Mouse (Mus musculus) intestine, embryonic 16.5 days (tissue): ENCODE results near the gene Crtc3. TPM values are rescaled to one million over a fixed set of nuclear protein-coding genes. Genes with fewer than 3 reads are reported as not detected.

Source experiments
- ATAC-seq: fragments of 200-750 bp; cut with Nextera tagmentation; 2 replicates; pipeline ENCODE4 v1.8.0; 2017; ENCODE audit warnings: moderate TSS enrichment, moderate library complexity
- H3K27ac ChIP-seq: fragments of 300-500 bp; sonication (generic); 2 replicates; pipeline ENCODE4 v1.5.1; 2014; ENCODE audit warnings: mild to moderate bottlenecking, low read length
- H3K27me3 ChIP-seq: fragments of 300-500 bp; sonication (generic); replicated peaks from 2 replicates; pipeline ENCODE4 v1.6.1; 2014; ENCODE audit warnings: low read length, control low read depth, mixed read lengths; ENCODE audit not compliant: control insufficient read depth, insufficient read depth
- H3K36me3 ChIP-seq: fragments of 300-500 bp; sonication (generic); 2 replicates; pipeline ENCODE4 v1.6.1; 2014; ENCODE audit warnings: low read length, control low read depth; ENCODE audit not compliant: control insufficient read depth, insufficient read depth
- H3K4me1 ChIP-seq: fragments of 300-500 bp; sonication (generic); 2 replicates; pipeline ENCODE4 v1.6.1; 2014; ENCODE audit warnings: low read length, control low read depth, mixed read lengths; ENCODE audit not compliant: control insufficient read depth, insufficient read depth
- H3K4me2 ChIP-seq: fragments of 300-500 bp; sonication (generic); 2 replicates; pipeline ENCODE4 v1.6.1; 2014; ENCODE audit warnings: low read depth, low read length, control low read depth
- H3K4me3 ChIP-seq: fragments of 300-500 bp; sonication (generic); 2 replicates; pipeline ENCODE4 v1.5.1; 2014; ENCODE audit warnings: mild to moderate bottlenecking, low read length
- H3K9ac ChIP-seq: fragments of 300-500 bp; sonication (generic); 2 replicates; pipeline ENCODE4 v1.6.1; 2014; ENCODE audit warnings: low read depth, low read length
- H3K9me3 ChIP-seq: fragments of 300-500 bp; sonication (generic); 2 replicates; pipeline ENCODE4 v1.6.1; 2016; ENCODE audit warnings: low read length, control low read depth; ENCODE audit not compliant: control insufficient read depth
- WGBS: fragments of 180-500 bp; shearing (Covaris S2); extraction: QIAGEN DNeasy Blood & Tissue Kit; methylation state at CpG from one replicate; pipeline ENCODE4 v1.1.7; 2014; 5-methylcytosine and 5-hydroxymethylcytosine counted together
- polyA plus RNA-seq: library from polyadenylated mRNA; unstranded; fragments of >200 nt; fragmentation: Nextera tagmentation; extraction: Ambion mirVana; gene quantifications from 2 replicates; pipeline ENCODE4 v1.2.1, GENCODE M21; 2015

Gene Crtc3
- polyA plus RNA-seq, 1 experiment from 2014 or later, result 9.6 TPM

DNA sequence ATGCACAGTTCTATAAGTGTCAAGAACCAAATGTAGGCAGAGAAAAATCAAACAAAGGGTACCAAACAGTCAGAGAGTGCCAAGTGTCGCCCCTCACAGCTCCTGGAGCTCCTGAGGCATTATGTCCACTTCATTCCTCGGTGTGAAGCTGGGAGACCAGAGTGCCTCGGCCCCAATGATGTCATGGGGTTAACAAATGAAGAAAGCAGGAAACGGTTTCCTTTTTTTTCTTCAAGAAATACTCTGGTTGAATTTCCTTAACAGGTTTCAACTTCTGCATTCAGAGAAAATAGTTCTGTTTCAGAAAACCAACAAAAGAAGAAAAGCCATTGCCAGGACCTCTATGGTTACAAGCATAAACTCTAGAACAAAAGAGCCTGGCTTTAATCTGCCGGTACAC is 36.4 kb downstream of the Crtc3 start:
- H3K4me3 ChIP-seq, result no peak overlapping the region

DNA sequence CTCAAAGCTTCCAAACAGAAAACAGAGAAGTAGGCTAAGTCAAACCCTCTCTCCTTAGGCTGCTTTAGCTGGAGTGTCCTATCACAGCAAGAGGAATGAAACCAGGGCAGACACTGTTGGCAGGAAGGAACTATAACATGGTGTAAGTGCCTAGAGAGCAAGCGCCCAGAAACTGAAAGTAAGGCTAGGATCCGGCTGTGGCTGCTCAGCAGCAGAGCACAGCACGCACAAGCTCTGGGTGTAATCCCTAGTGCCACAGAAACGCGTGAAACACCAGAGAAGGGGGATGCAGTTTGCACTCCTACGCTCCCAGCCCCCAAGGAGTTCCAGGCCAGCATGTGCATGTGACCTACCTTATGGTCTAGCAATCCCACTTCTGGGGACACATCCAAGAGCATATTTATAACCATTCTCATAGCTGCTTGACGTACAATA is 41.2 kb downstream of the Crtc3 start:
- ATAC-seq, result peak; percentile 53; the same call in 1 of the 2 replicates
- H3K27ac ChIP-seq, result peak overlapping the region; percentile 25; the same call in 1 of the 2 replicates

More for the DNA sequence above, 36.4 kb downstream of the Crtc3 start:
- Histone ChIP-seq H3K27ac (peak overlapping the region; percentile 25; the same call in 1 of the 2 replicates), H3K27me3 (no peaks in the 10 kb centered on the region), H3K4me2 (no peak overlapping the region), H3K9me3 (no peaks in the 10 kb centered on the region), H3K9ac (no peak overlapping the region), H3K36me3 (no peaks in the 10 kb centered on the region), H3K4me1 (peaks cover 13% of the 10 kb centered on the region)
- ATAC-seq, result no peak
- WGBS, result 53% methylated on average over 5 of the region's 5 CpGs

DNA sequence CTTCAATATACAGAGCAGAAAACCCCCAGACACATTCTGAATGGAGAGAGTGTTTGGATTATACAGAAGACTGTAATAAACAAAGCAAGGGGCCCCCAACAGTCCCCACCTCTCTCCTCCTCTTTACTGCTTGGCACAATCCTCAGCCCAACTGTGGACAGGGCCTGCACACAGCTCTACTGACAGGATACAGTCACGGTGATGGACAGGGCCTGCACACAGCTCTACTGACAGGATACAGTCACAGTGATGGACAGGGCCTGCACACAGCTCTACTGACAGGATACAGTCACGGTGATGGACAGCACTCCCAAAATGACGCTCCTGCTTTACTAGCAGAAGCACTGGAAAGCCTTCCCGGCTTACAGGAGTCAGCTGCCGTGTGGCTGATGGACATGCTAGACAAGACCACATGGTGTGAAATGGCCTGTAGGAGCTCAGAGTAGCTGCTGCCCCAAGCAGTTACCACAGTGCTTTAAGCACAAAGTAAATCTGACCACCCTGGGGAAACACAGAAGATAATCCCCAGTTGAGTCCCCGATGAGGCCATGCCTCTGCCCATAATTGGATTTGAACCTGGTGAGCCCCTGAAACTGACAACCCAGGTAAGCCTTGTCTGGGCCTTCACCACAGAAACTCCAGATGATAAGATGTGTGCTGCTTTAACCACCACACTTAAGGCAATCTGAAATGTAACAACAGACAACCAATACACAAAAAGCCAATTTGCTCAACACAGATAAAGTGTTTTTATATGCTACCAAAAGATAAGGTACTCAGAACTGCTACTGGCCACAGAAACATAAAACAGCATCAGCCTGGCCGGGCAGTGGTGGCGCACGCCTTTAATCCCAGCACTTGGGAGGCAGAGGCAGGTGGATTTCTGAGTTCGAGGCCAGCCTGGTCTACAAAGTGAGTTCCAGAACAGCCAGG is 42.3 kb downstream of the Crtc3 start:
- Histone ChIP-seq H3K9ac (no peak overlapping the region), H3K27ac (peak overlapping the region; percentile 18; the same call in 1 of the 2 replicates), H3K27me3 (no peaks in the 10 kb centered on the region), H3K36me3 (no peaks in the 10 kb centered on the region), H3K9me3 (no peaks in the 10 kb centered on the region), H3K4me3 (no peak overlapping the region), H3K4me2 (no peak overlapping the region), H3K4me1 (peaks cover 26% of the 10 kb centered on the region)
- peak; percentile 21; the same call in 1 of the 2 replicates for ATAC-seq
- WGBS, result 66% methylated on average over 10 of the region's 10 CpGs

More for the DNA sequence above, 41.2 kb downstream of the Crtc3 start:
- no peaks in the 10 kb centered on the region for H3K27me3 ChIP-seq
- H3K36me3 ChIP-seq, result no peaks in the 10 kb centered on the region
- 59% methylated on average over 7 of the region's 7 CpGs for WGBS
- H3K9ac ChIP-seq, result peak overlapping the region; percentile 22; the same call in 1 of the 2 replicates
- H3K4me1 ChIP-seq, result peaks cover 15% of the 10 kb centered on the region
- H3K4me3 ChIP-seq, result no peak overlapping the region
- H3K4me2 ChIP-seq, result no peak overlapping the region
- H3K9me3 ChIP-seq, result no peaks in the 10 kb centered on the region

DNA sequence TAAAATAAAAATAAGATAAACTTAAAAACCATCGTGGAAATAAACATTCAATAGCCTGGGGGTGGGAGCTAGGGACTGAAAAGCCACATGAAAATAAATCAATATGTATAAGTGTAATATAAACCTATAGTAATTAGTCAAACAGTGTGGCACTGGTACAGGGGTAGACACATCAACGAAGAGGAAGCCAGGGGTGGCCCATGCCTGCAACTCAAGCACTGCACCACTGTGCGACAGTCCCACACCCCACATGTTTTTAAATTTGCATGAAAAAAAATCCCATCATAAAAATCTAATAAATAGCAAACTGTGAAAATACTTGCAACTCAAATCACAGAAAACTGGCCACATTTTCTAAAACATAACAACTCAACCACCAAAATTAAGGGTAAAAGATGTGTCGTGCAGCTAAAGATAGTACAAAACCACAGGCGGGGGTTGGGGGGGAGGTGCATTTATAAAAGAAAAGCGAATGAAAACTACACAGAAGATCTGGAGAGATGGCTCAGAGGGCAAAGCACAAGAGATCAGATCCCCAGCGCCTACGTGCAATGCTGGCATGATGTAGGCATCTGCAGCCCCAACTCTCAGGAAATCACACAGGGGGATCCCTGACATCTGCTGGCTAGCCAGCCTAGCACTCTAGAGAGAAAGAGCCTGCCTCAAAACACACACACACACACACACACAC is 45.6 kb downstream of the Crtc3 start:
- H3K27me3 ChIP-seq, result no peaks in the 10 kb centered on the region
- no peaks in the 10 kb centered on the region for H3K36me3 ChIP-seq
- no peak overlapping the region for H3K9ac ChIP-seq
- no peak overlapping the region for H3K27ac ChIP-seq
- no peak overlapping the region for H3K4me2 ChIP-seq
- H3K4me3 ChIP-seq, result no peak overlapping the region
- H3K4me1 ChIP-seq, result peaks cover 35% of the 10 kb centered on the region
- WGBS, result 75% methylated on average over 8 of the region's 8 CpGs
- no peaks in the 10 kb centered on the region for H3K9me3 ChIP-seq
- ATAC-seq, result no peak

DNA sequence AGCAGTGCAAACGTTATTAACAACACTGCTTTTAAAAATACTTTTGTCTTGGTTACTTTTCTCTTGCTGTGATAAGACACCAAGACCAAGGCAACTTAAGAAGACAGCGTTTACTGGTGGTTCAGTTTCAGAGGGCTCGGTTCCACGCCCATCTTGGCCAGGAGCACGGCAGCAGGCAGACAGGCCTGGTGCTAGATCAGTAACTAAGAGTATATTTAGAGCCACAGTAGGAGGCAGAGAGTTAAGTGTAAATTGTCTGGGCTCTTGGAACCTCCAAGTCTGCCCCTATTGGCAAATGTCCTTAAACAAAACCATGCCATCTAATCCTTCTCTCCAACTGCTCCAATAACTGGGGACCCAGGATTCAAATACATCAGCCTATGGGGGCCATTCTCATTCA is 46.1 kb downstream of the Crtc3 start:
- Histone ChIP-seq H3K27me3 (no peaks in the 10 kb centered on the region), H3K9ac (no peak overlapping the region), H3K27ac (no peak overlapping the region), H3K4me2 (no peak overlapping the region), H3K4me1 (peaks cover 37% of the 10 kb centered on the region), H3K36me3 (no peaks in the 10 kb centered on the region), H3K9me3 (no peaks in the 10 kb centered on the region), H3K4me3 (no peak overlapping the region)
- no peak for ATAC-seq
- 58% methylated on average over 5 of the region's 5 CpGs for WGBS

DNA sequence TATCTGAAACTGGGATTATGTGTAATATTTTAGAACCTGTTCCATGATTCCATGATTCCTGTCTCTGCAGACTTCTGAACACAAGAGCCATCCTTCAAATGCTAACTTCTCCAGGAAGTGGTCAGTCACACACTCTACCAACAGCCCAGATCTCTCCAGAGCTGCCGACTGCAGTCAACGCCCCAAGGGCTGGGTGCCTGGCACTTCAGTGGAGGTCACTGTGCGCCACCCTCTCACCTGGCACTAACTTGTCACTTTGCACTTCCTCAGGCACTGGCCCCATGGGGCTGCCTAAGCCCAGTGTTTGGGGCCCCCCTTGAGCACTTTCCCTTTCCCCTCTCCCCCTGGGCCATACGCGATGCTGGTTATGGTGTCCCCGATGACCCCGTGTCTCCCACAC is 46.8 kb downstream of the Crtc3 start:
- no peaks in the 10 kb centered on the region for H3K27me3 ChIP-seq
- H3K27ac ChIP-seq, result peak overlapping the region; percentile 18; the same call in 1 of the 2 replicates
- H3K4me3 ChIP-seq, result no peak overlapping the region
- H3K9ac ChIP-seq, result no peak overlapping the region
- 75% methylated on average over 7 of the region's 7 CpGs for WGBS
- H3K9me3 ChIP-seq, result no peaks in the 10 kb centered on the region
- no peak for ATAC-seq
- H3K4me2 ChIP-seq, result no peak overlapping the region
- H3K36me3 ChIP-seq, result no peaks in the 10 kb centered on the region
- peaks cover 40% of the 10 kb centered on the region for H3K4me1 ChIP-seq

DNA sequence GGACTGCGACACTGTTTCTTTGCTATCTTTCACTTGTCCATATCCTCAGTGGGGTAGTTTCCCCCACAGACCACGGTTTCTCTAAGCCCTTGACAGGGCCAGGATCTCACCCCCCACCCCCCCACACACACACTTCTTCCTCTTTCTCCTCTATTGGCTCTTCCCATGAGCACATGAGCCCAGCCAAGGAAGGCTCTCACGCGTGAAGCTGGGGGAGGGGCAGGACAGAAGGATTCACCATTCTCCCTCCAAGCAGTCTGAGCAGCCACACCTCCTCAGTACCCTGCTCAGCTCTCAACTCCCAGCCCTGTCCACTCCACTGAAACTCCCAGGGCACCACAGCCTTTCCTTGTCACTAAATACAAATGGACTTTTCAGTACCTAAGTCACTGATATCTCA is 47.2 kb downstream of the Crtc3 start:
- H3K27ac ChIP-seq, result peak overlapping the region; percentile 18; the same call in 1 of the 2 replicates
- ATAC-seq, result peak; percentile 39; the same call in 1 of the 2 replicates
- peaks cover 43% of the 10 kb centered on the region for H3K4me1 ChIP-seq
- no peaks in the 10 kb centered on the region for H3K9me3 ChIP-seq
- H3K27me3 ChIP-seq, result no peaks in the 10 kb centered on the region
- H3K36me3 ChIP-seq, result no peaks in the 10 kb centered on the region
- no peak overlapping the region for H3K4me2 ChIP-seq
- H3K9ac ChIP-seq, result no peak overlapping the region
- WGBS, result 19% methylated on average over 4 of the region's 4 CpGs
- H3K4me3 ChIP-seq, result no peak overlapping the region

DNA sequence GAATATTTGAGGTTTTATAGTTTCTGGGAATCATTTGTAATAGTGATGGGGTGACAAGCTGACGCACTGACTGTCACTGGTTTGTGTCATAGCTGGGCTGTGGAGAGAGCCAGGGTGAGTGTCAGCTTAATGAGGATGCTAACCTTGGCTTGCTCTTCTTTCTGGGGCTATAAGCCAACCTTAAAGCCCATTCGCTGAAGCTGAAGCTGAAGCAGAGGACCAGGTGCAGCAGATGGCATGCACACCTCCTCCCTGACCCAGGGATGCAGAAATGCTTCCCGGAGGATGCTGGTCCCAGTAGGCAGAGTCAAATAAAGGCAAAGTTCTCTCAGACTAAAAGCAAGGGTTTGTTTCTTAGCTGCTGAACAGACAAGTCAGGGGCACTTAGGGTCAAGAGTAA is 48.7 kb downstream of the Crtc3 start:
- ATAC-seq, result no peak
- H3K4me1 ChIP-seq, result peaks cover 45% of the 10 kb centered on the region
- WGBS, result 68% methylated on average over 3 of the region's 3 CpGs

DNA sequence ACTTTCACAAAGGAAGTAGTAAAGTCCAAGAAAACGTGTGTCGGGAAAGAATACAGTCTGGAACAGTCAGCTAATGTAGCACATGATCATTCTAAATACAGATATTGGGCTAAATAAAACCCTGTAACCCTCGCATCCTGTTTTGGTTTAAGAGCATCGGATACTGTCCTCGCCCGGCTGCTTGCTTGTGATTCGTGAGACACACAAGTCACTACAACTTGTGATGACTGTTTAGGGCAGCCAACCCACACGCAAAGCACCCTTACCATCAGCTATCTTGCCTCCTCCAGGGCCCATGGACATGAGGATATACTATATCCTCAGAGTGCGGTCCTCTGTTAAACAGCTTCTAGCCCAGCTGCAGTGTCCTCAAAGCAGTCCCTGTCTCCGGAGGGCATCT is 50.2 kb downstream of the Crtc3 start:
- 71% methylated on average over 10 of the region's 10 CpGs for WGBS
- H3K4me1 ChIP-seq, result peaks cover 39% of the 10 kb centered on the region
- no peak overlapping the region for H3K4me2 ChIP-seq
- no peak overlapping the region for H3K27ac ChIP-seq
- H3K36me3 ChIP-seq, result no peaks in the 10 kb centered on the region
- no peak overlapping the region for H3K4me3 ChIP-seq
- no peaks in the 10 kb centered on the region for H3K9me3 ChIP-seq
- no peak for ATAC-seq
- H3K9ac ChIP-seq, result no peak overlapping the region
- no peaks in the 10 kb centered on the region for H3K27me3 ChIP-seq

More for the DNA sequence above, 48.7 kb downstream of the Crtc3 start:
- no peaks in the 10 kb centered on the region for H3K9me3 ChIP-seq
- H3K27ac ChIP-seq, result no peak overlapping the region
- no peak overlapping the region for H3K4me3 ChIP-seq
- no peak overlapping the region for H3K4me2 ChIP-seq
- no peak overlapping the region for H3K9ac ChIP-seq
- no peaks in the 10 kb centered on the region for H3K36me3 ChIP-seq
- H3K27me3 ChIP-seq, result no peaks in the 10 kb centered on the region
